12 mouse cellular contexts compared by ENCODE assay signal in the genomic region with DNA sequence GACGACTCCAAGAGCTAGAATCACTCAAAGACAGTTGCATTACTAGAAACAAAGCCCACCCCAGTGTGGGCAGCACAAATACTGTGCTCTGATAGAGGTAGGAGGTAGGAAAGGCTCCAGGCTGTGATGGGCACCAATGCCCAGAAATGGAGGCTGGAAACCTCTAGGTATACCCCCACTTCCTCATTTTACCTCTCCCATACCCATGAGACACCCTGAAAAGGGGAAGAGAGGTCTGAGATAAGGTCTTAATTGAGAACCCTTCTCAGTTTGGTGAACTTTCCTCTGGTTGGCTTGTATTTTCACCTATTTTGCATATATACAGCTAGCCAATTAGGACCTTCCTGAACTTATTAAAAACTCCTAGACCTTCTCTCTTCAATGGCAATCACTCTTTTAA.
"Had no signal": no experiment of that assay in that cellular context is flagged by ENCODE, and none has a peak within 500 bp of the region (broad histone marks: within the 10 kb centered on the region; RNA-seq: fewer than 3 reads in every experiment).

No protein-coding gene starts in this region.

- DNase-seq: kidney, adult 18-20 months; kidney, postnatal 14 days; right cerebral cortex, postnatal 14 days; thymus, postnatal 36 days had no signal

- H3K36me3 ChIP-seq: kidney, embryonic 15.5 days; limb, embryonic 15.5 days; liver, embryonic 12.5 days; midbrain, embryonic 15.5 days; neural tube, embryonic 13.5 days had no signal

- H3K4me2 ChIP-seq: kidney, embryonic 15.5 days; limb, embryonic 15.5 days; liver, embryonic 12.5 days; midbrain, embryonic 11.5 days; midbrain, embryonic 15.5 days; neural tube, embryonic 13.5 days had no signal

- ATAC-seq: liver, embryonic 12.5 days; midbrain, embryonic 15.5 days had no signal

- H3K27me3 ChIP-seq: midbrain, embryonic 15.5 days had no signal

- H3K27ac ChIP-seq: kidney, embryonic 15.5 days; left cerebral cortex, adult 2 months; limb, embryonic 15.5 days; liver, embryonic 12.5 days; midbrain, embryonic 15.5 days; neural tube, embryonic 13.5 days had no signal

- H3K9me3 ChIP-seq: kidney, embryonic 15.5 days; limb, embryonic 15.5 days; liver, embryonic 12.5 days; megakaryocyte, embryonic 14.5 days; midbrain, embryonic 15.5 days; neural tube, embryonic 13.5 days had no signal

- H3K9ac ChIP-seq: kidney, embryonic 15.5 days; limb, embryonic 15.5 days; liver, embryonic 12.5 days; midbrain, embryonic 15.5 days; neural tube, embryonic 13.5 days had no signal

- H3K4me3 ChIP-seq: kidney, embryonic 15.5 days; left cerebral cortex, adult 2 months; limb, embryonic 15.5 days; liver, embryonic 12.5 days; megakaryocyte, embryonic 14.5 days; midbrain, embryonic 15.5 days; neural tube, embryonic 13.5 days had no signal
